Mouse (Mus musculus) megakaryocyte, embryonic 14.5 days (primary cell): ENCODE measurements around the gene Plcl1.

Experiments used
- FLI1 ChIP-seq: IDR thresholded peaks from 2 replicates; pipeline ENCODE4 v1.6.1; 2012; ENCODE audit warnings: low read length, inconsistent platforms, mixed read lengths
- GATA1 ChIP-seq: IDR thresholded peaks from 3 replicates; pipeline ENCODE4 v1.6.1; 2012; ENCODE audit warnings: mixed read lengths, low read length, inconsistent platforms, borderline replicate concordance

DNA sequence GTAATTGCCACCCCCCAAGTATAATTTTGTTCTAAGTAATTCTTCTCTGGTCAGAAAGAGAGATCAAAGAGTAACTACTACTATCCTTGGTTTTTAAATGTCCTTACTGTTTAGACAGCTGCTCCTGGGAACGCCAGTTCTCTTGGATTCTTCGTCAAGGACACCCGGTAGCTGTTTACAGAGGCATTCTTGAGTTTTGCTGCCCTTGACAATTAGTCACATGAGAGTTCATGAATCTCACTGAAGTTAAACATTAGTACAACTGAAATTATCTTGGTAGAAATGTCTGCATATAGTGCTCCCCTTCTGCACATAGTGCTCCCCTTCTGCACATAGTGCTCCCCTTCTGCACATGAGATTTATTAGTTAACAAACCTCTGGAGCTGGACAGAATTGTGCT, 327.2 kb downstream of the Plcl1 start:
- TF ChIP-seq GATA1 (no peak), FLI1 (no peak)
